Mouse (Mus musculus) adrenal gland, postnatal 36 days (tissue): ENCODE results near the gene Mad2l1bp. TPM values are rescaled to one million over a fixed set of nuclear protein-coding genes. Genes with fewer than 3 reads are reported as not detected.

Experiments
- DNase-seq, 2 experiments: peaks; one replicate each; pipeline ENCODE4 v3.0.0; 2021; ENCODE audit warnings: mixed read lengths in 1 of 2
- total RNA-seq, 2 experiments: library from RNA; stranded (reverse); gene quantifications; 2 replicates each; pipeline ENCODE4 v1.2.3; 2021

The Mad2l1bp gene
- total RNA-seq, 2 experiments from 2014 or later, result 19.7 to 20.1 TPM

GRCm38 (mm10) chr17:46156680-46157079 is 3.3 kb upstream of the Mad2l1bp start:
- no peak for DNase-seq

- DNase-seq, result no peak
Observed at GRCm38 (mm10) chr17:46154336-46154735, 983 bp upstream of the Mad2l1bp start.

- peak; percentile 93 to 94 for DNase-seq
Observed at GRCm38 (mm10) chr17:46143578-46144423, 9.6 kb downstream of the Mad2l1bp start, which contains the start of gene Rsph9. Gene Rsph9 (minus strand): TSS chr17:46144216.

- DNase-seq, result no peak
Observed at GRCm38 (mm10) chr17:46139872-46140271, 13.5 kb downstream of the Mad2l1bp start.

GRCm38 (mm10) chr17:46138563-46139236 is 14.7 kb downstream of the Mad2l1bp start:
- DNase-seq, result peak; percentile 58 to 68

- peak in 1 of 2 experiments; percentile 57 for DNase-seq
Observed at GRCm38 (mm10) chr17:46132862-46133261, 20.5 kb downstream of the Mad2l1bp start.

- peak; percentile 83 to 86 for DNase-seq
Observed at GRCm38 (mm10) chr17:46132058-46132718, 21.2 kb downstream of the Mad2l1bp start.

GRCm38 (mm10) chr17:46129741-46130498 is 23.4 kb downstream of the Mad2l1bp start:
- peak; percentile 23 to 49 for DNase-seq

GRCm38 (mm10) chr17:46127814-46128493 is 25.4 kb downstream of the Mad2l1bp start:
- peak; percentile 49 to 61 for DNase-seq

- peak; percentile 72 to 73 for DNase-seq
Observed at GRCm38 (mm10) chr17:46126608-46127007, 26.7 kb downstream of the Mad2l1bp start.

GRCm38 (mm10) chr17:46123953-46124700 is 29.2 kb downstream of the Mad2l1bp start:
- no peak for DNase-seq

GRCm38 (mm10) chr17:46123285-46123684 is 30.1 kb downstream of the Mad2l1bp start:
- DNase-seq, result no peak

GRCm38 (mm10) chr17:46122791-46123190 is 30.6 kb downstream of the Mad2l1bp start:
- no peak for DNase-seq

GRCm38 (mm10) chr17:46119641-46120040 is 33.7 kb downstream of the Mad2l1bp start:
- DNase-seq, result no peak

- DNase-seq, result no peak
Observed at GRCm38 (mm10) chr17:46118423-46118850, 34.9 kb downstream of the Mad2l1bp start.

GRCm38 (mm10) chr17:46117623-46118422 is 35.5 kb downstream of the Mad2l1bp start:
- DNase-seq, result peak in 1 of 2 experiments; percentile 46

- DNase-seq, result no peak
Observed at GRCm38 (mm10) chr17:46116881-46117280, 36.5 kb downstream of the Mad2l1bp start.

- DNase-seq, result no peak
Observed at GRCm38 (mm10) chr17:46116138-46116537, 37.2 kb downstream of the Mad2l1bp start.

GRCm38 (mm10) chr17:46115489-46115888 is 37.9 kb downstream of the Mad2l1bp start:
- DNase-seq, result no peak
